Mouse (Mus musculus): ENCODE measurements at regions not wholly inside any gene's neighbourhood (a gene's known extent, or its start where the extent isn't known, plus 50 kb on each side); places are given as distances from the start of the nearest gene placed in this dataset.

- no peak overlapping the region for H3K9ac ChIP-seq (ENCODE audit: low read depth, low read length)
- DNase-seq = no peak
- intact Hi-C loops (cut with DNase I) = no loop called here
- no peaks in the 10 kb centered on the region for H3K36me3 ChIP-seq (ENCODE audit: control insufficient read depth, insufficient read depth, low read length)
- H3K27me3 ChIP-seq (ENCODE audit: control insufficient read depth, insufficient read depth, low read length) = no peaks in the 10 kb centered on the region
- no peak overlapping the region for H3K27ac ChIP-seq
- H3K4me3 ChIP-seq = no peak overlapping the region
- TF ChIP-seq POLR2A (IDR thresholded peaks at IDR 0.05; ENCODE audit: insufficient read depth, low read depth, low read length) = no peak
- TF ChIP-seq EP300 (IDR thresholded peaks at IDR 0.05; ENCODE audit: insufficient read depth, low read depth, low read length) = no peak
- TF ChIP-seq CTCF (IDR thresholded peaks at IDR 0.05) = no peak
- no peaks in the 10 kb centered on the region for H3K79me2 ChIP-seq (replicated peaks; ENCODE audit: control insufficient read depth, insufficient read depth, low read length)
- H3K4me1 ChIP-seq (ENCODE audit: control insufficient read depth, insufficient read depth, low read length) = no peaks in the 10 kb centered on the region
These were observed 467.0 kb upstream of the Cblb start for GRCm38 (mm10) chr16:51564064-51564463.

GRCm38 (mm10) chr16:51577915-51578593, 453.0 kb upstream of the Cblb start:
- no peak for TF ChIP-seq POLR2A (IDR thresholded peaks at IDR 0.05; ENCODE audit: insufficient read depth, low read depth, low read length)
- no peak for TF ChIP-seq EP300 (IDR thresholded peaks at IDR 0.05; ENCODE audit: insufficient read depth, low read depth, low read length)
- no peak for TF ChIP-seq CTCF (IDR thresholded peaks at IDR 0.05)
- Histone ChIP-seq H3K36me3 (ENCODE audit: control insufficient read depth, insufficient read depth, low read length) (no peaks in the 10 kb centered on the region), H3K27ac (no peak overlapping the region), H3K9ac (ENCODE audit: low read depth, low read length) (no peak overlapping the region), H3K27me3 (ENCODE audit: control insufficient read depth, insufficient read depth, low read length) (no peaks in the 10 kb centered on the region), H3K79me2 (replicated peaks; ENCODE audit: control insufficient read depth, insufficient read depth, low read length) (no peaks in the 10 kb centered on the region), H3K4me1 (ENCODE audit: control insufficient read depth, insufficient read depth, low read length) (no peaks in the 10 kb centered on the region), H3K4me3 (no peak overlapping the region)
- intact Hi-C loops (cut with DNase I) = no loop called here
- WGBS = 62% methylated on average over 2 of the region's 2 CpGs
- no peak for DNase-seq

- no peak for DNase-seq
- WGBS = 36% methylated on average over 1 of the region's 1 CpGs
- no peak overlapping the region for H3K27ac ChIP-seq
- H3K9ac ChIP-seq (ENCODE audit: low read depth, low read length) = no peak overlapping the region
- intact Hi-C loops (cut with DNase I) = no loop called here
- no peaks in the 10 kb centered on the region for H3K36me3 ChIP-seq (ENCODE audit: control insufficient read depth, insufficient read depth, low read length)
- H3K79me2 ChIP-seq (replicated peaks; ENCODE audit: control insufficient read depth, insufficient read depth, low read length) = no peaks in the 10 kb centered on the region
- no peak overlapping the region for H3K4me3 ChIP-seq
- TF ChIP-seq EP300 (IDR thresholded peaks at IDR 0.05; ENCODE audit: insufficient read depth, low read depth, low read length) (no peak), CTCF (IDR thresholded peaks at IDR 0.05) (no peak), POLR2A (IDR thresholded peaks at IDR 0.05; ENCODE audit: insufficient read depth, low read depth, low read length) (no peak)
- H3K27me3 ChIP-seq (ENCODE audit: control insufficient read depth, insufficient read depth, low read length) = no peaks in the 10 kb centered on the region
- no peaks in the 10 kb centered on the region for H3K4me1 ChIP-seq (ENCODE audit: control insufficient read depth, insufficient read depth, low read length)
These were observed 450.5 kb upstream of the Cblb start for GRCm38 (mm10) chr16:51580525-51580924.

GRCm38 (mm10) chr16:51589924-51590397, 441.1 kb upstream of the Cblb start:
- no peak overlapping the region for H3K27ac ChIP-seq
- no peaks in the 10 kb centered on the region for H3K27me3 ChIP-seq (ENCODE audit: control insufficient read depth, insufficient read depth, low read length)
- H3K4me3 ChIP-seq = no peak overlapping the region
- no peaks in the 10 kb centered on the region for H3K79me2 ChIP-seq (replicated peaks; ENCODE audit: control insufficient read depth, insufficient read depth, low read length)
- no peaks in the 10 kb centered on the region for H3K36me3 ChIP-seq (ENCODE audit: control insufficient read depth, insufficient read depth, low read length)
- TF ChIP-seq POLR2A (IDR thresholded peaks at IDR 0.05; ENCODE audit: insufficient read depth, low read depth, low read length) = no peak
- TF ChIP-seq CTCF (IDR thresholded peaks at IDR 0.05) = no peak
- TF ChIP-seq EP300 (IDR thresholded peaks at IDR 0.05; ENCODE audit: insufficient read depth, low read depth, low read length) = no peak
- intact Hi-C loops (cut with DNase I) = no loop called here
- no peak overlapping the region for H3K9ac ChIP-seq (ENCODE audit: low read depth, low read length)
- WGBS = 49% methylated on average over 2 of the region's 2 CpGs
- no peaks in the 10 kb centered on the region for H3K4me1 ChIP-seq (ENCODE audit: control insufficient read depth, insufficient read depth, low read length)
- no peak for DNase-seq

GRCm38 (mm10) chr16:51617579-51617978, 413.4 kb upstream of the Cblb start:
- H3K27ac ChIP-seq = no peak overlapping the region
- TF ChIP-seq EP300 (IDR thresholded peaks at IDR 0.05; ENCODE audit: insufficient read depth, low read depth, low read length) (no peak), POLR2A (IDR thresholded peaks at IDR 0.05; ENCODE audit: insufficient read depth, low read depth, low read length) (no peak), CTCF (IDR thresholded peaks at IDR 0.05) (no peak)
- no peaks in the 10 kb centered on the region for H3K36me3 ChIP-seq (ENCODE audit: control insufficient read depth, insufficient read depth, low read length)

GRCm38 (mm10) chr16:51646646-51647045, 384.4 kb upstream of the Cblb start:
- intact Hi-C loops (cut with DNase I) = no loop called here
- Histone ChIP-seq H3K27ac (no peak overlapping the region), H3K4me3 (no peak overlapping the region), H3K27me3 (ENCODE audit: control insufficient read depth, insufficient read depth, low read length) (no peaks in the 10 kb centered on the region), H3K79me2 (replicated peaks; ENCODE audit: control insufficient read depth, insufficient read depth, low read length) (no peaks in the 10 kb centered on the region), H3K36me3 (ENCODE audit: control insufficient read depth, insufficient read depth, low read length) (no peaks in the 10 kb centered on the region), H3K9ac (ENCODE audit: low read depth, low read length) (no peak overlapping the region), H3K4me1 (ENCODE audit: control insufficient read depth, insufficient read depth, low read length) (no peaks in the 10 kb centered on the region)
- no peak for DNase-seq
- WGBS = 58% methylated on average over 1 of the region's 1 CpGs
- TF ChIP-seq EP300 (IDR thresholded peaks at IDR 0.05; ENCODE audit: insufficient read depth, low read depth, low read length) (no peak), POLR2A (IDR thresholded peaks at IDR 0.05; ENCODE audit: insufficient read depth, low read depth, low read length) (no peak), CTCF (IDR thresholded peaks at IDR 0.05) (no peak)

More at GRCm38 (mm10) chr16:51617579-51617978, 413.4 kb upstream of the Cblb start:
- Histone ChIP-seq H3K79me2 (replicated peaks; ENCODE audit: control insufficient read depth, insufficient read depth, low read length) (no peaks in the 10 kb centered on the region), H3K9ac (ENCODE audit: low read depth, low read length) (no peak overlapping the region), H3K4me3 (no peak overlapping the region), H3K27me3 (ENCODE audit: control insufficient read depth, insufficient read depth, low read length) (no peaks in the 10 kb centered on the region), H3K4me1 (ENCODE audit: control insufficient read depth, insufficient read depth, low read length) (no peaks in the 10 kb centered on the region)
- DNase-seq = no peak
- intact Hi-C loops (cut with DNase I) = no loop called here
